Mouse (Mus musculus) heart, postnatal 36 days (tissue): Measurements from ENCODE around the gene Plekhg6. TPM values are rescaled to one million over a fixed set of nuclear protein-coding genes. Genes with fewer than 3 reads are reported as not detected.
A peak's percentile ranks its signal among the peaks of the same experiment; 100 is the strongest.

ENCODE experiments used
- DNase-seq, 2 experiments: peaks; one replicate each; pipeline ENCODE4 v3.0.0; 2021 to 2022
- intact Hi-C: fragments of 180-260 bp; cut with DNase I; formaldehyde crosslinking; loops from one replicate; pipeline ENCODE4 v1.15.1; 2025
- total RNA-seq, 2 experiments: library from RNA; stranded (reverse); gene quantifications; 2 replicates each; pipeline ENCODE4 v1.2.3; 2021

The Plekhg6 gene
- total RNA-seq, 2 experiments from 2014 or later: not detected

DNA sequence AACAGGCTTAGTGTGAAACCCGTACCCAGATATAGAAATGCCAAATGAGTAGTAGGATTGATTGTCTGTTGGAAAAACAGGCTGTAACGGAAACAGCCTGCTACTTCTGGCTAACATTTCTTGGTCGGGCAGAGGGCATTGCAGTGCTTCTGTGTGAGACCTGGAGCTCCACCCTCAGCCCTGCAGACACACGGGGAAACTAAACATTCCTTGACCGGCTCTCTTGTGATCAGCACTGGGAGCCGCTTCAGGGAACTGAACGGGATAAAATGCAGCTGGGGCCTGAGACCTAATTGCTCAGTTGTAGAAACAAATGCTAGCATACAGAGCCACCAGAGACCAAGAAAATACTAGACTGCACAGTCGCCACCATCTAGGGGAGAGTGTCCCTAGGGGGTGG is 24.3 kb downstream of the Plekhg6 start:
- DNase-seq: no peak
- intact Hi-C loops: loop anchor here (10.0 kb wide), 1 partner anchor 441 kb away; the partner anchor contains the start of gene Lag3

DNA sequence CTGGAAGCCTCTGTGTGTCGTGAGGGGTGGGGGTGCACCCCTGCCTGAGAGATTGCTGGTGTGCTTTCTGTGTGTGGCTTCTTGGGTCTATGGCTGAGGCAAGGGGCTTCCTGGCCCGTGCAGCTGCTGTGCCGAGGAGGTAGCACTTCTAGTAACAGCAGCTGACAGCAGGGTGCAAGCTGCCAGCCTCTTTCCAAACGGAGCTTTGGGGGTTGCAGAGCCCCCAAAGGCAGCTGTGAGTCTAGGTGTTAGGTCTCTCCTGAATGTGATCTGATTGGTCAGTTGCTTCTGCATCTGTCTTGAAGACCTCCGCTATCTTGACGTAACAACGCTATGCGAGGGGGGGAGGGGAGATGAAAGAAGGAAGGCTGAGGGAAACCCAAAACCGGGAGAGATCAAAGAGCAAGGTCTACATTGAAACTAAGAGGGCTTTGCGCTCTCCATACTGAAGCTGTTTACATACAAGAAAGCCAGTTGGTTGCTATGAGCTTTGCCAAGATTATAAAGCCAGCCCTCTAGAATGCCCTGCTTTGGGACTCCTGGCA is 25.3 kb downstream of the Plekhg6 start:
- intact Hi-C loops: loop anchor here (10.0 kb wide), 1 partner anchor 440 kb away; the partner anchor contains the start of gene Lag3
- DNase-seq: no peak

DNA sequence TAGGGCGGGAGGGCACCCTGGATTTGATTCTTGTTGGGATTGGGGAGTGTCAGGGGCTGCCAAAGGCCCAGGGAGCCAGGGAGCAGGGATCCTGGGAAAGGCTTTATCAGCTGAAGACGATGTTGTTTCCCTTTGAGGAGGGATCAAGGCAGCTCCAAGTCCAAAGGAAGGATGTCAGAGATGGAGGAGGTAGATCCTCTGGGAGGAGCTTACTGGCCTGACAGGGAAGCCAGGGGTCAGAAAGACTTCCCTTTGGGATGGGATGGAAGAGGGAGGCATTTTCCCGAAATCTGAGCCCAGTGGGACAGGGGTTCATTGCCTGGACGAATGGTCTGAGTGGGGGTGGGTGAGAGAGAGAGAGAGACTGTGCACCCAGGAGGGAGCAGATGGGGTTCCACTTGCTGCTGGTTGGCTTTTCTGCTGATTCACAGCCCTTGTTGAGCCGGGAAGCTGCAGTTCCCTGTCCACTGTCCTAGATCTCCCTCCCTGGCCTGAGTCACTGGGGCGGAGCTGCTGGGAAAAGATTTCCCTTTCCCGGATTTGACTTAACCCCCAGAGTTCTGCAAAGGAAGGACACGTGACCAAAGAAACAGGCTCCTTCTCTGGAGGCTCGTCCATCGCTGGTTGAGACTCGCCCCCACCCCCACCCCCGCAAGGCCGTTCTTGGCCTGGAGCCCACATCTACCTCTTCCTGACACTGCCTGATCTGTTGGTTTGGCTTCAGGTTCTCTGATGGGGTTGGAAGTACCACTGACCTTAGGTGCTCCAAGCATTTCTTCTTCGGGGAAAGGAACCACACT is 26.0 kb downstream of the Plekhg6 start:
- peak; percentile 73 to 83 for DNase-seq
- intact Hi-C loops: loop anchor here (1.0 to 10.0 kb wide), 2 partner anchors 41 to 440 kb away; partner anchors contain the start of genes Lag3 and Ltbr

DNA sequence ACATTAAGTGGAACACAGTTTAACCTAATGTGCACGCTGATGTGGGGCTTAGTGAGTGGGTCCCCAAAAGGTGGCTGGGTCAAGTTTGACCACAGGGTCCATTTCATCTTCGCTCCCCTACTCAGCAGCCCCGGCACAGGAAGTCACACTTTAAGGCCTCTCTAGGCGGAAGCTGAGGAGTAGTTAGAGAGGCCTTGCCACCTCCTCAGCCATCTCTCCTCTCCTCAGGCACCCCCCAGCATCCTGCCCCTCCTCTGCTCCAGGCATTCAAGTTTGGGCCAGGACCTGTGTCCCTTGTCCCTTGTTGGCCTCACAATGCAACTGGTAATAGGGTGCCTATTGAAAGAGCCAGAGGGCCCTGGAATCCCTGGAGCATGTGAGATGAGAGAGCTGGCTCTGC is 26.9 kb downstream of the Plekhg6 start:
- intact Hi-C loops: loop anchor here (1.0 to 10.0 kb wide), 2 partner anchors 40 to 439 kb away; partner anchors contain the start of genes Lag3 and Ltbr
- DNase-seq: no peak

DNA sequence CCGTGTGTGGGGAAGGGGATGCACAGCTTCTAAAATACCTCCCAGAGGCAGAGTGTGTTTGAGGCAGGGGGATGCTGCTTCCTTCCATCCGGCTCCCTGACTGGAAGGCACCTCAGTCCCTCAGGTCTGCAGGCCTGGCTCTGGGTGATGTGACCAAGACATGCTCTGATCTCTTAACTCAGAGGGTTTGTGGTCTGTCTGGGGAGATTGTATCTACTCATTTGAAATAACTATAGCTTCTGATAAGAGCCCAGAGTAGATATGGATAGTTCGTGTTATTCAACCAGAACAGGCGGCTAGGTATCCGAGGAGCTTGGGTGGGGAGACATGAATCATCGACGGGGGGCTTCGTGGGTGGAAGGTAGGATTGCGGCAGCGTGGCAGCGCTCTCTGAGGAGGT is 27.4 kb downstream of the Plekhg6 start:
- intact Hi-C loops: loop anchor here (10.0 kb wide), 1 partner anchor 438 kb away; the partner anchor contains the start of gene Lag3
- DNase-seq: no peak

DNA sequence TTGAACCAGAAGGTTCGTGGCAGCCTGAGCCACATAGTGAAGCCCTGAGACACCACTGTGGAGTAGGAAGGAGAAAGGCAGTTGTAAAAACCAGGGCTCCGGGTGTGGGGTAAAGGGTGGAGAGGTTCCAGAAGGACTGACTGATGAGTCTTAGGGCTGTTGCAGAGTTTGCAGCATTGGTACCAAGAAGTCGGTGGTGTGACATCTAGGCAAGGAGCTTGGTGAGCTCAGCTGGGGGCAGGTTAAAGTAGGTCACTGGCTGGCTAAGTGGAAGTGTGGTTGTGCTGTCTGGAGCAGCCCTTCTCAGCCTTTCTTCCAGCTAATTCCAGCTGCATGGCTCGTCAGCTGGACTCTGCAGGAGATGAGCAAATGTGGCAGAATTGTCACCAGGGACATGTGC is 27.8 kb downstream of the Plekhg6 start:
- no peak for DNase-seq
- intact Hi-C loops: loop anchor here (10.0 kb wide), 1 partner anchor 438 kb away; the partner anchor contains the start of gene Lag3

DNA sequence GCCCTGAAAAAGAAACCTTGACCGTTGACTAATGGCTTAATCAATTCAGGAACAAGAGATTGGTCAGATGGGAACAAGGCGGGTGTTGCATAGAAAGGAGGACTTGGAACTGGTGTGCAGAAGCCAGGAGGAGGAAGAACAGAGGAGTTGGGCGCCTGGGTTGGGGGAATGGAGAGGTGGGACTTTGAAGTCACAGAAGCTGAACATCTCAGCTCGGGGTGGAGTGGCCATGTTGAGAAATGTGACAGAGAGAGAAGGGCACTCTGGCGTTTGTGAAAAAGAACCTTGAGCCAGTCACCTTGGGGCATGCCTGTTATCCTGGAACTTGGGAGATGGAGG is 28.6 kb downstream of the Plekhg6 start:
- no peak for DNase-seq
- intact Hi-C loops: loop anchor here (10.0 kb wide), 1 partner anchor 437 kb away; the partner anchor contains the start of gene Lag3

DNA sequence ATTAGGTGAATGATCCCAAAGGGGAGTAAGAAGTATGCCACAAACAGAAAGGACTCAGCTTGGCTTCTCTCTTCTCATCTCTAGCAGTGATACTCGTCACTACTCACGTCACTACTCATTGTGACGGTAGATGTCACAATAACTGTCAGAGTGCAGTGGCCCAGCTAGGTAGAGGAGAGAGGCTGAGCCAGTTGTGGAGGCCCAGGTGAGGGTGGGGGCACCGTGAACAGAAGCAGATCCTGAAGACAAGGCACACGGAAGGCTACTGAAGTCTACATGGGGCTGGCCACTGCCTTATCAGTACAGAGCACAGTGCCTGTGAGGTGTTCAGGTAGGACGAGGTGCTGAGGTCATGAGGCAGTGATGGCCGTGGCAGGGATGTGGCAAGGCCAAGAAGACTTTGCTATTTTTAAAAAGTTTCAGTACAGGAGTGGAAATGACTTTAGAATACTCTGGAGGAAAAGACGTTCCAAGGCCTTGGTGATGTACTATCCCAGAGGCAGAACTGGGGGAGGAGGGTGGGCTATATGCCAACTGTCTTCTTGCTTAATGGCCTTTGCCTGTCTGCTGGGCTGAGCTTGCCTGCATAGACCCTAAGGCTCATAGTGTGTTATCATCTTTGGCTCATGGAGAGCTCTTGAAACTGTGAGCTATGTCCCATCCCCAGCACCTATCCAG is 29.1 kb downstream of the Plekhg6 start:
- intact Hi-C loops: loop anchor here (10.0 kb wide), 1 partner anchor 437 kb away; the partner anchor contains the start of gene Lag3
- peak in 1 of 2 experiments; percentile 59 for DNase-seq

DNA sequence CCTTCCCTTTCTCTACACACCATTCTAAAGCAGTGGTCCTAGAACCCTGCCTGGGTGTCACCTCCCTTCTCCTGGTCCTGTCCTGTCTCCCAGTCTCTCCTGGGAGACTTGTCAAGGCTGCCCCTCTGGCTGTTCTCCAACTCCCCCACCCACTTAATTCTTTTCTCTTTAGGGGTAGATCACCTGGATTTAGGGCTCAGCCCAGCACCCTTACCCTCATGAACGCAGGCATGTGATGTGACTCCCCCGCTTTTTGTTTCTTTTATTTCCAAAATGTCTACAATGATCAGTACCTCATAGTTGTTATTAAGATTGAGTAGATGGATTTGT is 29.6 kb downstream of the Plekhg6 start:
- no peak for DNase-seq
- intact Hi-C loops: loop anchor here (10.0 kb wide), 1 partner anchor 436 kb away; the partner anchor contains the start of gene Lag3

DNA sequence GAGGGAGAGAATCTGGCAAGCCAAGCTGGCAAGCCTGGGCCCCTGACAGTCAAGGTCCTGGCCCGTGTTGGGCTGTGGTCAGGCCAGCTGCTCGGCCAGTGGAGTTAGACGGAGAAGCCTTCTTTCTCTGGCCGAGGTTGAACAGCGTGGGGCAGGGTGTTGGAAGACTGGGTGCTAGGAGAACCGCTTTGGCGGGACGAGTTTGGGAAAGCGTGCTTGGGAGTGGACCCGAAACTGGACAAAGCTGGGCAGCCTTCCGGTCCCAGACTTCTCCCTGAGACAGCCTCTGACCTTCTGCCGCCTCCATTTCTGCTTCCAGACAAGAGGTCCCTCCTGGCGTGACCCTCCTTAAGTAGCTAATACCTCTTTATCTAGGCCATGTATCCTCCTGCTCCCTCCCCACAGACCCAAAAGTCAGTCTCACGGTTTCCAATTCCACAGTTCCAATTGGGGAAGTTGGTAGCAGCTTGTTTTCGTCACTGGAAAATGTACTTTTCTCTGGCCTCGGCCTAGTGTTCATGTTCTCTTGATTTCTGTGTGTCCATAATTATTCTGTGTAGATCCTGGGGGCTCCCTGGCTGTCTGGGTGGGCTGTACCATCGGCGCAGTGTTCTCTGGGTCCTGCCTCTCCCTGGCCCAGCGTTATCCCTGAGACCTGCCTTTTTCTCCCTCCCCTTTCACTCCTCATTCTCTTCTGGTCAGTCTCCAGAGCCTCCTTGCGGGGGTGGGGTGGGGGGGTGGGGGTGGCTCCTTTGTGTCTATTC is 30.2 kb downstream of the Plekhg6 start:
- intact Hi-C loops: loop anchor here (10.0 kb wide), 1 partner anchor 436 kb away; the partner anchor contains the start of gene Lag3
- DNase-seq: peak; percentile 60 to 74

DNA sequence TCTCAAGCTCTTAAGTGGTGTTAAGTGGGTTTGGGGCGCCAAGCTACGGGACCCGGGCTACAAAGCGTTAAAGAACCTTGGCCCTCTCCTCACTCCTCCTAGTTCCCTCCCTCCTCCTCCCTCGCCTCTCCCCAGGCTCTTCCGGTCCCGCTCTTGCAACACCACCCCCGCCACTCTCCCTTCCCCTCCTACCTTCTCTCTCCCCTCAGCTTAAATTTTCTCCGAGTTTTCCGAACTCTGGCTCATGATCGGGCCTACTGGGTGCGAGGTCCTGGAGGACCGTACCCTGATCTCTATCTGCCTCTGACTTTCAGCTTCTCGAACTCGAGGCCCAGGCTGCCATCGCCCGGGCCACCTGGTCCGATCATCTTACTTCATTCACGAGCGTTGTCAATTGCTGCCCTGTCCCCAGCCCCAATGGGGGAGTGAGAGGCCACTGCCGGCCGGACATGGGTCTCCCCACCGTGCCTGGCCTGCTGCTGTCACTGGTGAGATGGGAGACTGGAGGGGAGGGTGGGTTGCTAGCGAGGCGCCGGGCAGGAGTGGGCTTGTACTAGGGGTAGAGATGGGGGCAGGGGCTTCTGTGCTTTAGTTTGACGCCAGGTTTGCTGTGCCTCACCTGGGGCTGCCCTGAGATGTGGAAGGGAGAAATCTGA is 30.9 kb downstream of the Plekhg6 start:
- intact Hi-C loops: loop anchor here (10.0 kb wide), 1 partner anchor 435 kb away; the partner anchor contains the start of gene Lag3
- peak; percentile 71 to 75 for DNase-seq

DNA sequence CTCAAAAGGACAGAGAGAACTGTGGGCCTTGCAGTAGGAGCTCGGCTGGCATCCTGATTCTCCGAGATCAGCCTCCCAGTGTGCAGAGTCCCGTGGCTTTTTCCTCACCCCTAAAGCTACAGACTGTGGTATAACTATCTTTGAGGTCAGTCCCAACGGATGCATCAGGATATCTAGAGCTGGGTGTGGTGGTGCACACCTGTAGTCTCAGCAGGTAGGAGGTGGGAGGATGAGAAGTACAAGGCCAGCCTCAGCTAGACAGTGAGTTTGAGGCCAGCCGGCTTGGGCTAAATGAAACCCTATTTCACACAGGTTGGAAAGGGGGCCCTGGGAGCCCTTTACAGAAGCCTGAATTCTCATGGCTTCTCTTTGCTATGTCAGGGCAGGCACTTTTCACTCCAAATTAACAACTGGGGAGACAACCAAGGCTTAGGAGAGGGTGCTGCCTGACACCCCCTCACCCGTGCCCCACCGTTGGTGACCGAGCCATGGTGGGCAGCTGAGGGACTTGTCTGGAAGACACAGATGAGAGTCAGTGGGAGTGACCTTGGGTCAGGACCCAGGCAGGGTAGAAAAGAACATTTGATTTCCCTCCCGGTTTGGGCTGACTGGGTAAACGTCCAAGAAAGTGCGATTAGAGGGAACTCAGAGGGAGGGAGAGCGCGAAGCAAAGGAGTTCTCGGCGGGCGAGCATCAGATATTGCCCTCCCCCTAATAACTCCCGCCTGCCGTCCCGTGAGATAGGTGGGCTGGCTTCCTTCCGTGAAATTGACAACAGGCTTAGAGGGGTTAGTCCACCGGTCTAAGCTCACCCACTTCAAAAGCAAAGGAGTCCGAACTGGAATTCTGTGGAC is 31.6 kb downstream of the Plekhg6 start, which contains the start of gene Tnfrsf1a:
Tnfrsf1a (plus strand) TSS at position 642 of the 854 bp plus-strand sequence.
- intact Hi-C loops: no loop called here
- no peak for DNase-seq

DNA sequence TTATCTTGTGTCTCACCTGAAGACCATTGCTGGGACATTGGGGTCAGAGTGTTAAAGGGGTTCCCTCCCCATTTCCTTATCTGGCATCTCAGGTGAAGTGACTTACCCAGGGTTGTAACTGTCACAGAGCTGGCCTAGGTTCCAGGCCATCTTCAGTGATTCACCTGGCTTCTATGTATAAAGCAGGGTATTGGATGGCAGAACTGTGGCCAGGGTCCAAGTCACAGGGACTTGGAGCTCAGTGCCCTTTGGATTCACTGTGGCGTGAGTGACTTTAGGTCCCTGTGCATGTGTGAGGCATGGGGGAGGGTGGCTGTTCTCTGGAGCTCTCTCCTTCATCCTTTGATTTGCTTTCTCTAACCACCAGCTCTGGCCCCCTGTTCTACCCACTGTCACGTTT is 34.6 kb downstream of the Plekhg6 start:
- DNase-seq: no peak
- intact Hi-C loops: no loop called here

DNA sequence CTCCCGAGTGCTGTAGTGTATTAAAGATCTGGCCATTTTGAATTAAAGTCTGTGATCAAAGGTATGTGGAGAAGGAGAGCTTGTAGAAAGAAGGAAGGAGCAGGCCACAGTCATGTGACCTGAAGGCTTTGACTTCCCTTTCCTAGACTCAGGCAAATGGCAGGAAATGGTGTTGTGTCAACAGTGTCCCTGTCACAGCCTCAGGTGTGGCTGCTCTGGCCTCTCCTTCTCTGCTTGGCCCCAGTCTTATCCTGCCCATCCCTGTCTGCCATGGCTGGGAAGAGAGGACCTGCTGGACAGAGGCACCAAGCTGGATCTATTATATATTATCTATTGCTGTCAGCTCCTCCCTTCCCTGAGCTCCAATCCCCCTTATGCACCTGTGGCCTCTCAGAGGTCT is 35.0 kb downstream of the Plekhg6 start:
- intact Hi-C loops: no loop called here
- DNase-seq: no peak

DNA sequence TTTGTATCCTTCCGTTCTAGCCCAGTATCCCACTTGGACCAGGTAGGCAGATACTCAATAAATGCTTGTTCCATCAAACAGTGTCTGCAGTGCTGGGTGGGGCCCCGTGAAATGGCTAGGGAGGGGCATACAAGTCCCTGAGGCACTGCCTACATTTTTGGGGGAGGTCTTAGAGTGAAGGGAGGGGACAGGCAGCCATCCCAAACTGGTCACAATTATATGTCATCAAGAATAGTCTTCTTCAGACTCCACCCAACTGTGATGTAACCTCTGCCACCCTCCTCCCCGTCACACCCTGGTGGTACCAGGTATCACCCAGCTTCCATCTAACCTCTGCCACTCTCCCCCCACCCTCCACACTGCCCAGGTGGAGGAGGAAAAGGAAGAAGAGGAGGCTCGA is 35.7 kb downstream of the Plekhg6 start:
- intact Hi-C loops: no loop called here
- no peak for DNase-seq

DNA sequence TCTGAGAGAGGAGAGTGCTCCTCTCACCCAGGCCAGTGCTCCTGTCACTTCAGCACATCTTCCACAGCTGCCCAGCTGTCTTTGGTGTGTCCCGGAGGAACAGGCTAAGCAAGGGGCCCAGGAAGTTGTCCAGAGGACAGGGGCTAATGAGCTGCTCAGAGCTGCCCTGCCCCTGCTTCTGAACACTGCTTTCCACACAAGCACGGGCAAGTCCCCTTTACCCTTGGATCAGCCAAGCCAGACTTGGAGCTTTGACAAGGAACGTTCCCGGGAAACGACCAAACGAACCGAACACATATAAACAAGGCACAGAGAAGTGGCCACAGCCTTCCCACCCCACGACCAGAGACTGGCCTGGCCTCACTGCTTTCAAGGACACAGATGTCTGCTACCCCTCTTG is 36.5 kb downstream of the Plekhg6 start:
- intact Hi-C loops: no loop called here
- peak in 1 of 2 experiments; percentile 60 for DNase-seq

DNA sequence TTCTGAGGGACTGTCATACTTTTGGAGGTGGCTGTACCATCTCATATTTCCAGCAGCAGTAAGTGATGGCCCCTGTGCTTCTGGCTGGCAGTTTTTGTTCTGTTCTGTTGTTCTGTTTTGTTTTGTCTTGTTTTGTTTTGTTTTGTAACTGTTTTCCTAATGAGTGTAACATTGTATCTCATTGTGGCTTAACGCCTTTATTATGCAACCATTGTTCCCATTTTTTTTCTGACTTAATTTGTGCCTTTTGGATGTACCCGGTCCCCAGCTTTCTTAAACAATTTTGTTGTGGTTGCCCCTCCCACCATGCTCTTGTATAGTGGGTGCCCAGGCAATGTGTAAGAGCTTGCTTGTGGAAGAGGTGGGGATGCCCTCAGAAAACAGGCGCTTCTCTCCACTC is 38.4 kb downstream of the Plekhg6 start:
- intact Hi-C loops: no loop called here
- DNase-seq: no peak

DNA sequence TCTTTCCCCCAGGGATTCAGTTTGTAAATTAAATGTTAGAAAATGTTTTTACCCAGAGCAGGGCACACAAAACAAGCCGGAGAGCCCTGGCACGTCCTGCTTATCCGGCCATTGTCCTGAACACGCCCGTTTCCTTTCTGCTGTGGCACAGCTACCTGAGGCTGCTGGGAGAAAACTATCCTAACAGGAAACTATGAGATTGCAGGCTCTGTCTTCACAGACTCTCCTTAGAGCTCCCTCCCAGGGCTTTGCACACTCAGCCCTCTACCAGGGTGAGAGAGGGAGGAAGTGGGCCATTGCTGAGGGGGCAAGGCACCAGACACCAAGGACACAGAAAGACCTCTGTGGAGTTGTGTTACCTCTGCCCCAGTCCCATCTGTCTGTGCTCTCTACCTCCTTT is 40.3 kb downstream of the Plekhg6 start:
- no peak for DNase-seq
- intact Hi-C loops: no loop called here
